Mouse (Mus musculus): ENCODE data around the gene Gm10382.
"Not testable (repeated sequence)": the region's sequence is repeated elsewhere in the genome, so short reads cannot be mapped to it uniquely, and the experiment has no call there.

- not testable (repeated sequence) for TF ChIP-seq MAFK (IDR thresholded peaks at IDR 0.05; ENCODE audit: insufficient read depth, low read depth, low read length); HCFC1 (IDR thresholded peaks at IDR 0.05; ENCODE audit: borderline replicate concordance, insufficient read depth, low read length); CHD2 (IDR thresholded peaks at IDR 0.05; ENCODE audit: low read depth, low read length); ZC3H11A (IDR thresholded peaks at IDR 0.05; ENCODE audit: borderline replicate concordance, low read depth, low read length)
These were observed 3.1 kb downstream of the Gm10382 start for GRCm38 (mm10) chr5:125392176-125392575.

Data from ES-E14 (cell line).